Mouse (Mus musculus) gastrocnemius, adult 8-10 months (tissue): Measurements from ENCODE around the gene Rab40c. TPM values are rescaled to one million over a fixed set of nuclear protein-coding genes. Genes with fewer than 3 reads are reported as not detected.

Experiments
- DNase-seq, 2 experiments: peaks; one replicate each; pipeline ENCODE4 v3.0.0; 2022; ENCODE audit warnings: low spot score in 2 of 2
- total RNA-seq, 4 experiments: library from RNA; stranded (reverse); gene quantifications; 2 replicates each; pipeline ENCODE4 v1.2.4; 2022

Rab40c gene
- total RNA-seq, 4 experiments from 2014 or later = 7.9 to 13.3 (median 12.7) TPM

DNA sequence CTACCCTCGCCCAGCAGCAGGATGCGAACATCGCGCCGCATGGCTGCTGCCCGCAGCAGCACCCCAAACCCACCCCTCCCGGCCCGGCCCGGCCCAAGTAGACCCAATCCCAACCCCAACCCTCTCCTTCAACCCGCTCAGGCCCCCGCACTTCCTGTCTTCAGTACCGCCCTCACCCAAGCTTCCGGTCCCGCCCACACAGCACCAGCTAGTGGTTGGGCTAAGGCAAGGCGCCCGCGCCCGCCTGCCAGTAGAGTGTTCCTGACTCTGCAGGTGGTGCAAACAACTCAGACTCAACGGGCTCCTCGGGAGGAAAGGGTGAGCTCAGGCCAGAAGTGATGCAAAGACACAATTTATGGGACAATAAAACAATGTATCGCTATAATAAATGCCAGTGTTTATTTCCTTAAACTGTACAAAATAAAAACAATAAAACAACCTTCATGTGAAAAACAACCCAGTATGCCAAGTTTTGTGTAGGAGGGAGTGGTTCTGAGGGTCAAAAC lies 75.1 kb downstream of the Rab40c start, which contains the start of gene Rhot2:
TSS of gene Rhot2 (minus strand) at position 456 of the 506 bp plus-strand sequence.
- peak; percentile 91 to 94 for DNase-seq

DNA sequence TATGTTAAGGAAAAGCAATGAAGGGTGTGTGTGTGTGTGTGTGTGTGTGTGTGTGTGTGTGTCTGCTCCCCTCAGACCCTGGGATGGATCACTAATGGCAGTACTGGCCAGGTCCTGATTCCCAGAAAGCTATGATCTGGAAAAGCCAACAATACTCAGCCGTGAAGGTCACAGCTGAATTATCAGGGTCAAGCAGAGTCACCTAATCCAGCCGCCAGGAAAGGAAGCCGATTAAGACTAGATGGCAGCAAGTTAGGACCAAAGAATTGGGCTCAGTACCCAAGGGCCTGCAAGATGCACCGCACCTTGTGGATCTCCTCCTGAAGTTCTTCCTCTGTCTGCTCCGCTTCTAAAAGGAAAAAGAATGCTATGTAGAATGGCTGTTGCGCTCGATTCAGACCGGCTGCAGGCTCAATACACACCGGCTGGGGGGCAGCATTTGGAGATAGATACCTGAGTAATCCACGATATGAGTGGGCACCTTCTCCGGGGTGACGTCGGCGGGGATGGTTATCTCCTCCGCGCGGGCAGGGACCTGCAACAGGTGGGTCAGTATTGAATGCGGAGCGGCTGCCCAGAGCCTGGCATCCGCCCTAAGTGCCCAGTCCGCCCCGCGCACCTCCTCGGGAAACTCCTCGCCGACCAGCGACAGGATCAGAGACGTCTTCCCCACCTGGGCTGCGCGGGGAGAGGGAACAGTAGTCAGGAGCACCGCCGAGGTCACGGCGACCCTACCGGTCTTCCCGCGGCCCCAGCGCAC lies 75.7 kb downstream of the Rab40c start:
- no peak for DNase-seq

DNA sequence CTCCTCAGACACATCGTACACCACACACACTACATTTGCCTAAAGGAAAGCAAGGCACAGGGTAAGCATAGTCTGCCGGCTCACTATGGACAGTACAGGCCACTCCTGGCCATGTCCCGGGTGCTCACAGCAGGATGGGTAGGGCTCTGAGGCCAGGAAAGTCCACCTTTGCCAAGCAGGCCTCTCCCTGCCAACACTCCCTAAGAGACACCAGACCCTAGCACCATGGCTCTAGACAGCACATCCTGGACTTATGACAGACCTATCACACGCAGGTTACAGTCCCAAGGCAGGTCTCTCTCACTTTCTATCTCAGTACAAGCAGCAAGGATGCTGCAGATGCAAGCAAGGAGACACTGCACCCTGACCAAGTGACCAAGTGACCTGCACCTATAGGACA lies 76.4 kb downstream of the Rab40c start:
- no peak for DNase-seq

DNA sequence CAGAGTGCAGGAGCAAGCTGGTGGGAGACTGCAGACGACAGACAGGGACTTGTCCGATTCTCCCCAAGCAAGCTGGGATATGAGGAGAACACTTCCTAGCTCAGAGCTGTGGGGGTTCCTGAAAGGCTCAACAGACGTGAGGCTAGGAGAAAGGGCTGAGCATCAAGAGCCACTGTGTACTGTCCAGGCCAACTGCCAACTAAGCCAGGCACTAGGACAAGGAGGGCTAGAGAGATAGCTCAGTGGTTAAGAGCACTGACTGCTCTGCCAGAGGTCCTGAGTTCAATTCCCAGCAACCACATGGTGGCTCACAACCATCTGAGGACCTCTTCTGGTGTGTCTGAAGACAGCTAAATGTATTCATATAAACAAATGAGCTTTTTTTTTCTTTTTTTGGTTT lies 77.0 kb downstream of the Rab40c start:
- DNase-seq = no peak

DNA sequence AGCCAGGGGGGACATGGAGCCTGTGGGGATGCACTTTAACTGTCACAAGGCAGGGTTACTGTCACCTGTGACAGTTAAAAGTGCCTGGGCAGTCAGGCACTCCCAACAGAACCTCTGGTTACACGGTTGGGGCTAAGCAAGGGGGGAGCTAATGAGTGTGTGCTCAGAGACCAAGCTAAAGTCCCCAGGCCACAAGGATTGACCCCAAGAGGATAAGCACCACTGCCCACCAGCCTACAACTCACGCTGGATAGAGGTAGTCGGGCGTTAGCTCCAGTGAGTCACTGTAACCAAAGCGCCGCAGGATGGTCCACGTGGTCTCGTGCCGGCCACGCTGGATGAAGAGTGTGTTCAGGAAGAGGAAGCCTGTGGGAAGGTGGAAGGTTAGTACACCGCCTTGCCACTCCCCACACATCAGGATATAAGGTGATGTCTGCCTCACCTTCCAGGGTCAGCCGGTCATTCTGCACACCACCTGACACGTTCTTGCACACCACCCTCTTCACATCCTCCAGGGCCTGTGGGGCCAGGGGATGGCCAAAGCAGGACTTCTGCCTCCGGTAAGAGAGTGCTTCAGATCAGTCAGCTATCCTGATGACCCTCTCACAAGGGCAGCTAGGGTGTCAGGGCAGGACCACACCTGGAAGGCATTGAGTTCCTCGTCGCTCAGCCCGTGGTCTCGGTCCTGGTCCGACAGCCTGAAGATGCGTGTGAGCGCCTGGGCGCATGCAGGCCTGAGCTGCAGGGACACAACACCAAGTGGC lies 78.2 kb downstream of the Rab40c start, which contains the start of gene Gm20683:
TSS of gene Gm20683 (minus strand) at position 647 of the 764 bp plus-strand sequence.
- no peak for DNase-seq

DNA sequence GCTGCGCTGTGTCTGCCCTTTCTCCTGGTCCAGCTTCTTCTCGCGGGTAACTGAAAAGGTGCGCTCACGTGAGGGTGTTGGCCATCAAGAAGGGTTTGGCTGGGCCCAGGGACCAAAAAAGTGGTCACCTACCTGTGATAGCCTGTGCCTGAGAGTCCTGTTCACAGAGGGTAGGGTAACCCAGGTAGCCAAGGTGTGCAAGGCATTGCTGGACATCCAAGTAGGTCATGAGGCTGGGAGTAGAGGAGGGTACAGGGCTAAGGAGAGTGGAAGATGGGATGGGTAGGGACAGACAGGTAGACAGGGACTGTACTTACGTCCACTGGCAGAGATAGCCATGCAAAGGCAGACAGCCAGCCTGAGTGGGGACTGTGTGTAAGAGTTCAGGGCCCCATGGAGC lies 79.0 kb downstream of the Rab40c start:
- no peak for DNase-seq

DNA sequence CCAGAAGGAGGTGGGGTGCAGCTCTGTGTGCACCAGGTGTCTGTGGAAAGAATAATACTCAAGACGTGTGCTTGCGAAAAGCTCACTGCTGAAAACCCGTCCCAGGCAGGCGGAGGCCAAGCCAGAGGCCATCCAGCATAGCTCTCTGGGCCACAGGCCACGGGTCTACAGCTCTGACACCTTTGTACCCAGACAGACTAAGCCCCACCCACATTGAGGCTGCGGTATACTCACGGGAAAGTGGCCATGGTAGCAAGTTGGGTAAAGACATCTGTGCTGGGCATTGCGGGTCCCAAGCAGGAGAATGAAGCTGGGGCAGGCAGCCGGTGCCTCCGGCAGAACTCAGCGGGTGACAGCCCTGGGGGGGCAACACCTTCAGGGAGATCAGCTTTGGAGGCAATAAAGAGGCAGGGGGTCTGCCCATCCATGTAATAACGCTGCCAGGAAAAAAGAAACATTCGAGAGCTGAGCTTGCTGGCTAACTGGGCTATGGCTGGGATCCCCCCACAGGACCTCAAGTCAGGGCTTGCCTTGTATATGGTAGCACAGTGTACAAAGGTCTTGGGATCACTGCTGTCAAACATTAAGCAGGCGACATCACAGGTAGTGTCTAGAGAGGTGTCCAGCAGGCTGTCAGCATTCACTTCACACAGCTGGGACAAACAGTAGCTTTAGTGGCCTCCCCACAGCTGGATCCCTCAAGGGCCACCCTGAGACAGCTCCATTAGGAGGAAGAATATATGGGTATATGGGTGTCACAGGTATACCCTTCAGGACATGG lies 79.9 kb downstream of the Rab40c start:
- no peak for DNase-seq

DNA sequence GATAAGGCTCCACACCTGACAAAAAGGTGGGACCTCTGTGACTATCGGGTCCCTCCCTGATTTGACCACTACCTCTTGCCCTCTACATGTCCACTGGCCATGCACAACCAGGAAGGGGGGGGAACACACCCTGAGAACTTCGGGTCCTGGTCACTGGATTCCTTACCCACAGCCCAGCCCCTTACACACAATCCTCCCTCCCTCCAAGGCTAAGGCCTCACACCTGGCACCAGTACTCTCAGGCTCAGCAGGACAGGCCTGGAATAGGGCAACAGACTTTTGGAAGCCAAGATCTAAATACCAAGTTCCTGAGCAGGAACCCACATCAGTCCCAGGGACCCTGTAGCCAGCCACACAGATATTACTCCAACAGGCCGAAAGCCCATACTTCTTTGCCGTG lies 80.6 kb downstream of the Rab40c start:
- DNase-seq = no peak

DNA sequence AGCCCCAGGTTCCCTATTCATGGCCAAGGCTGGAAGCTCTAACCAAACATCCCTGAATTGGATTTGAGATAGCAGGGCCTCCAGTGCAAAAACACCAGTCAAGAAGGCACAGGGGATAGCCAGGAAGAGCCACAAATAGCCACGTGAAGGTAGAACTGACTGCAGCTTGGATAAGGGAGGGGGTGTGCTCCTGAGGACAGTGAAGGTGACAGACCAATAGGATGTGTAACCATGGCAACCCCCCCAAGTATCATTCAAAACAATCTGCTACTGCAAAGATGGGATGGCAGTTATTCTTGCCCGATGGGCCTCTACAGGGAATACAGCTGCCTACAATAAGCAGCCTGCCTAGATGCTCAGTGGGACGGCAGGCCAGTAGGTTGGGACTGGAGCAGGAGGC lies 82.0 kb downstream of the Rab40c start:
- no peak for DNase-seq

DNA sequence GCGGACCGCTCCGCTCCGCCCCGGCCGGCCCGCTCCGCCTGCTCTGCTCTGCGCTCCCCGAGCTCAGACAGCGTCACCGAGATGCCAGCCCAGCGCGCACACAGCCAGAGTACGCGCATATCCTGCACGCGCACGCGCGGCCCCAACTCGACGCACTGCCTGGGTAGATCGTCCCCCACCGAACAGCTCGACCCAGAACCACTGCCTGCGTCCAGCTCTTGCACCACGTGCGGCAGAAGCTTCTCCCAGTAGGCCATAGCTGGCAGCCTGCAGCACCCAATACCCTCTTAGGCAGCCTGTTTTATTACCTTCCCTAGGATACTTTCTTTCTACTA lies 82.5 kb downstream of the Rab40c start, which contains the start of gene Rhbdl1:
TSS of gene Rhbdl1 (minus strand) at position 220 of the 335 bp plus-strand sequence.
- DNase-seq = peak; percentile 77 to 89

DNA sequence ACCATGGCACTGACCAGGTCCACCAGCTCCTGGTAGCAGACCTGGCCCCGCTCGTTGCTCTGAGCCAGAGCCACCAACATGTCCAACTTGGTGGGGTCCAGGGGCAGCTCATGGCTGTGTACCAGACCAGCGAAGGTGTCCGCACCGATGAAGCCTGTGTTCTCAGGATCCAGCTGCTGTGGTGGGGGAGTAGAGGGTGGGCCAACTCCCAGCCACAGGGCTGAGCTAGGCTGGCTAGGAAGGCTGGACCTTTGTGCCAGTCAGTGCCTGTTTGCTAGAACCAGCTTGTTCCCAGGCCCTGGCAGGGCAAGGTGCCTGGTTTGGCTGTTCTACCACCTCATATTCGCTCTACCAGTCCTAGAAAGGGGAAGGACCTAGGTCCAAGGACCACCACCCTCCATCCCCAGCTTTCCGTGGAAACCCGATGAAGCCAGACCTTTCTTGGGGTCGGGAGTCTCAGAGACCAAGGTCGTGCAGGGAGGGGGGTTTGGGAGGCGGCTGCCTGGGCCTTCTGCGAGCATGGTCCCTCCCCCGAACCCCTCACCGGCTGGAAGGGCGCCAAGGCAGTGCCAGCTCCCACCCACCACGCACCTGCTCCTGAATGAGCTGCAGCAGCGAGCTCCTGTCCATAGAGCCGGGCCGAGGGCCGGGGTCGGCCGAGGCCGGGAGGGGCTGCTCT lies 83.0 kb downstream of the Rab40c start:
- no peak for DNase-seq

DNA sequence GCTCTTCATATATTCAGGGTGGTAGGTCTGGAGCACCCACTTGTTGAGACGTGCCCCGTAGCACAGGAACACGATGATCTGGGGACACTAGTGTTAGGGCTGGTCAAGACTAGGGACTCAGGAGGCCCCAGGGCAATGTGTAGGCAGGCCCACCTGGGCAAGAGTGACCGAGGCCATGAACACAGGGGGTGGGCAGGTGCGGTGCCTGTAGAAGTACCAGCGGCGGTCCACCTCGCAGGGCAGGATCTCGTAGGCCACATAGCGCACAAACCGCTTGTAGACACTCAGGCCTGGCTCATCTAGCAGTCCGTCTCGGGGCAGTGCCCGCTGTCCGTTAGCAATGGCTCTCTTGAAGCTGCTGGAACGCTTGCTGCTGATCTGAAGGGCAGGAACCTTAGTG lies 83.7 kb downstream of the Rab40c start:
- DNase-seq = no peak

DNA sequence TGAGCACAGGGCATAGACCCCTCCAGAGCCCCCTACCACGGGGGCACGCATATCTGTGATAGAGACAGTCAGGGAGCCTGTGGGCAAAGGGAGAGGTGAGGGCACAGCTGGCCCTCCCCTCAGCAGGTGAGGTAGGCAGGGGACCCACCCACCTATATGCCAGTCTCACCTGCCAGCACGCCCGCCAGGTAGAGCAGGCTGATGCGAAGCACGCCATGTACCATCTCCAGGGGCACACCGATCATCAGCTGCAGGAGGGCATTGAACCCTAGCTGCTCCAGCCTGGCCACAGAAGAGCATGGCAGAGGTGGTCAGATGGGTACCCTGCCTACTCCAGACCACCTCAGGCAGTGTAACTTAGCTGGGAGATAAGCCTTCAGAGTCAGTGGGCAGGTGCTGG lies 84.2 kb downstream of the Rab40c start:
- DNase-seq = no peak

DNA sequence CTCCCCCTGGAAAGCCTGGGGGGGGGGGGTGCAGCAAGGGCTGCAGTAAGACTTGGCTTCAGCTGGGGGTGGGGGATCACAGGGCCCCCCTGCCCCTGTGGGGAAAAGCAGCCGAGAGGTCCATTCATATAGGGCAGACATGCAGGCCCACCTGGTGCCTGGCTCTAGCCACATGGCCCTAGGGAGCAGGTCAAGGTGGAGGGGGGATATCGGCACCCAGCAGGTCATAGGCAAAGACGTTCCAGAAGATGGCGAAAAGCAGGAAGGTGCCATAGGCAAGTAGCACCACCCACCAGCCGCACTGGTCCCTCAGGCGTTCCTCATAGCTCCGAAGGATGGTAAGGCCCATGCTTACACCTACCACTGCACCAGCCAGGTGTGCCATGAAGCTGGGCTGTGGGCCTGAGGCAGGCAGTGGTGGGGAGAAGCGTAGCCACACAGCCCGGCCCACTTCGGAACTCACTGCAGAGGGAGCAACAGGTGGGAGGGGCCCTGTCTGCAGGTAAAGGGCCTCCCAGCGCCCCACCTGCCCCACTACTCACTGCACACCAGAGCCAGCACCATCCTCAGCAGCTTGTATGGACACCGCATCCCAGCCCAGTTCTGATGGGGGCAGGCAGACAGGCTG lies 84.8 kb downstream of the Rab40c start:
- DNase-seq = no peak

DNA sequence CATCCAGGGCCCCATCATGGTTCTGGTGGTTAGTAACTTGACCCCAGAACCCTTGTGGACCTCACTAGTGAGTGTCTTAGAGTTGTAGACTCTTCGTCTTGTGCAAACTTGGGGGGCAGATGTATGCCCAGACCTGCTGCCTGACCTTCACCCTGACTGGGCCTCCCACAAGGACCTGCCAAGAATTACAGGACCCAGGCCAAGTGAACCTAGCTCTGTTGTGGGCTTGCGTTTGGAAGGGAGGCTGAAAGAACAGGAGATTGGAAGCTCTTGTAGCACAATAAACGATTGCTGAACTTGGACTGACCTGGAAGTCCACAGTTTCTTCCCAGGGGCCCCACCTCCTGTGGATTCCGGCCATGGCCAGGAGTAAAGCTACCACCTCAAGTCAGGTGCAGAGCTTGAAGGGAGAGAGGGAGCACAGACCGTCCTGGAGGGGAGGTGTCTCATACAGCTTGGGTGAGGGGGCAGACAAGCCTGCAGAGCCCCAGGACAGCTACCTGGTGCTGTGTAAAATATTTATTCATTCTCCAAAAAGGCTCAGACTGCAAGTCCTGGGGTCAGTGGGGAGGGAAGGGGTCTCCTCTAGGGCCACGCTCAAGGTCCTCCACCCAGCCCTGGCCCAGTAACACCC lies 85.4 kb downstream of the Rab40c start:
- no peak for DNase-seq

DNA sequence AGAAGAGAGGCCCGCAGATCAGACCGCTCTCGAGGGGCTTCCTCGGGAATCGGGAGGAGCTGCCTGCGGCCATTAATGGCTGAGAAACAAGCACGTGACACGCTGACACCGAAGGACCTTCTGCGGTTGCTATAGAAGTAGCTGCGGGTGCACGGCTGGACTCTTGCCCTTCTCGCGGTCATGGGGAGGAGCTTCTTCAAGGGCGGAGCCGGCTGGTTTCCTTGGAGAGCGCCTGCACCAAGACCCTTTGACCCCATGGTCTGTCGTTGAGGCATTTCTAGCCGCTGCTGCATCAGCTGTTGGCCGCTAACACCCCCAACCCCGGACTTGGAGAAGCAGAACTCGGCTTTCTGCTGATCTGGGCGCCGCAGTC lies 86.2 kb downstream of the Rab40c start, which contains the start of gene Stub1:
TSS of gene Stub1 (minus strand) at position 114 of the 373 bp plus-strand sequence.
- peak; percentile 93 for DNase-seq

DNA sequence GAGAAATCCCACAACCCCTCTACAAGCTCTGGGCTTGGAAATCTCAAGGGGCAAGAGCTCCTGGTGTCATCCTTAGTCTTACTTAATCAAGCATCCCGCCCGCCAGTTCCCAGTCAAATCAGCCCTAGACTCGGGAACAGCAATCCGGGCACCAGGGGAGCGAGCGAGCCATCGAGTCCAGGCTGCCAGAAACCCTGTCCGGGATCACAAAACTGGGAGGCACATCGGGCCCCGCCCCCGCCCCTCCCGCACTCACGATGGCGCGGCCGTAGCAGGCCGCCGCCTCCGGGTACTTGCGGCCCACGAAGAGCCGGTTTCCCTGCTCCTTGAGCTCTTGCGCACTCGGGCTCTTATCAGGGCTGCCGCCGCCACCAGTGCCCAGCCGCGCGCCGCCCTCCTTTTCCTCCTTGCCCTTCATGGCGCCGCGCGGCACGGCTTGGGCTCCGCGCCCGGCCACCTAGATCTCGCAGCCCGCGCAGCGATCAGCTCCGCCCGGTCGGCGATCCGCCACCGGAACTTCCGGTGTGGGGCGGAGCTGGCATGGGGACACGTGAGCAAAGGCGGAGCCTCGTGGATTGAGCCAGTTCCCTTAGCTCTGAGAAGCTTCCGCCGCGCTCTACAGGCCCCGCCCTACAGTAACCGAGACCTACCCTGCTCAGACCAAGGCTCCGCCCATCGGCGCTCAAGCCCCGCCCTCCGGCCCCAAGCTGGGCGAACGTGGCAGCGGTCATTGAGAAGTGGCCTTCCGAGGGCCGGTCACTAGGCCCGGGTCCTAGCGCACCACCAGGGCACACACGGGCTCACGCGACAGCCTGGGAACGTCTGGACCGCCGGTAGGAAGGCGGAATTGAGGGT lies 86.9 kb downstream of the Rab40c start:
- peak; percentile 99 to 100 for DNase-seq
